Mouse (Mus musculus) right cerebral cortex, postnatal 14 days (tissue): ENCODE measurements at regions not wholly inside any gene's neighbourhood (a gene's known extent, or its start where the extent isn't known, plus 50 kb on each side); places are given as distances from the start of the nearest gene placed in this dataset.
"Not testable (repeated sequence)": the region's sequence is repeated elsewhere in the genome, so short reads cannot be mapped to it uniquely, and the experiment has no call there.

Source experiments
- DNase-seq: peaks from one replicate; pipeline ENCODE4 v3.0.0; 2022

DNA sequence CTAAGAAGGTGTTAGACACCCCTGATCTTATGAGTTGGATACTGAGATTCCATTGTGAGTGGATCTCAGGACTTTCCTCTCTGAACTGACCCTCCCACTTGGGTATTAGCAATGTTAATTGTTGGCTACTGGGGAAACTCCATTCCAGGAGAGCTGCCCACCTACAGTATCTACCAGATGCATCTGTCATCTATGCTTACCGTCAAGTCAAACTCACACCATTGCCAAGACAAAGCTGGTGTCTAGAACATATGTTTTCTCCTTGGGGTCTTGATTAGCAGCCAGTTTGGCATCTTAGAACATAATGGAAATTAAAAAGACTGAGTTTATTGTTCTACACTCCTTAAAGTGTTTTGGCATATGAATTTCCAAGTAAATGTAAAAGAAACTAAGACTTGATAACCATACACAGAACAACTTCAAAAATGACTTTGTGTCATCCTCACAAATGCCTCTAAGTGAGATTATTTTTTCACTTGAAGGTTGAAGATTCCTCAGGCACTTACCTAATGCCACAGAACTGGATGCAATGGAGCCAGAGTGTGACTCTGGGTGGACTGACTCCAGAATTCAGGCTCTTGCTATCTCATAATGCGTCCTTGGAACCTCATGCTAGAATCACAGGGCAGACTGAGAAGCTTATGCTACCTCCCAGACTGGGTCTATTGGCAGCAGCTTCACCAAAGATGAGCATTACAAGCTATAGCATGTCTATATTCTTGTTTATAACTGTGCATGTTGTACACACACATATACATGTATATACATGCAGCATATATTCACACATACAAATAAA lies 107.5 kb upstream of the Rnf152 start:
- no peak for DNase-seq

DNA sequence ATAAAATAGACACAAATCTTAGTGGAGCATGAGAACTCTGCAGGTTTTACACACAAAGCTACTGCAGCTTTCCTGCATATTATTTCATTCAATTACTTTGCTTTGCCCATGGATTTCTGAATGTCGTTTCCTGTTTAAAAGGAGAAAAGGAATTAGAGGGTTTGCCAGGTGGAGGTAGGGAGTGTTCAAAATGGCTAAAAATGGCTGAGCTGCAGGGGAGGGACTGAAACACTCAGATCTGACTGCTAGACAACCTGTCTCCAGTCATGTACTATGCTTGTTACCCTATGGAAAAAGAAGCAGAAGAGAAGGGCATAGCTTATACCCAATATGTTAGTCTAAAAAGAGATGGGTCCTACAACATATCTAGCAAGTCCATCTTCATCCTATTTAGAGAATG lies 106.2 kb upstream of the Rnf152 start:
- no peak for DNase-seq

DNA sequence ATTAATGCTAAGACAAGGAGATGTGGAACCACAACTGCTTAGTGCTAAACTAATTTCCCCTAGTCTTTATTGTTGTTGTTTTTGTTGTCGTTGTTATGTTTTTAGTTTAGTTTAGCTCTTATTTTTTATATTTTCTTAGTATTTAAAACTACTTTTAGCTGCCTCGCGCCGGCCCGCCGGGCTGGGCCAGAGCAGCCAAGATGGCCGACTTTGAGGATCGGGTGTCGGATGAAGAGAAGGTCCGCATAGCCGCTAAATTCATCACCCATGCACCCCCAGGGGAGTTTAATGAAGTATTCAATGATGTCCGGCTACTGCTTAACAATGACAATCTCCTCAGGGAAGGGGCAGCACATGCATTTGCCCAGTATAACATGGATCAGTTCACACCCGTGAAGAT lies 99.3 kb upstream of the Rnf152 start:
- not testable (repeated sequence) for DNase-seq

DNA sequence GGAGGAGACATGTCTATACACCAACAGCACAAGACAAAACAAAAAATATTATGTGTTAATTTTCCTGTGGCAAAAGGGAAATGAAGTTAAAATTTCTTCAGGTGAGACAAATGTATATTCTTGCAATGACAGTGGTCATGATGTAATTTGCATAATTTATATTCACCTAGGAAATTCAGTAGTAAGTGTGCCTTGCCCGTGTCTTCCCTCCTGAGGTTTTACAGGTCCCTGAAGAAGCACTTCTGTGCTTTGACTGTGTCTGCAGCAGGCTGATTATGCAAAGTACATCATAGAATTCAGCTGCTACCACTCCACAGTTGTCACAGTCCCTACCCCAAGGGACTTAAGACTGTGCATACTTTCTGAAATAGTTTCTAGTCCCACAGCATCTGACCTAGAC lies 98.2 kb upstream of the Rnf152 start:
- DNase-seq: no peak

DNA sequence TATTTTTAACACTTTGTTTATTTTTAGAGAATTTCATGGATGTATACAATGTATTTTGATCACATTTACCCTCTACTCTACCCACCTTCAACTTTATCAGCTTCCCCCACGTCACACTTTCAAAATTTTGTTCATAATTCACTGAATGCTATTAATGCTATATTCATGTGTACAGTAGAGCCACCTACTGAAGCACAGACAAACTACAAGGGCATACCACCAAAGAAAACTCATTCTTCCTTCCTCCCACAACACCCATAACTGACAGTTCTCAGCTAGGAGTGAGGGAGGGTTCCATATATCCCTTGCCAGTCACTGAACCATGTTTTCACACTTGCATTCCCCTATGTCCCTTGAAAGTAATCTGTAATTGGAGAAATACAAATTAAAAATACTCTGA lies 89.7 kb upstream of the Rnf152 start:
- no peak for DNase-seq

DNA sequence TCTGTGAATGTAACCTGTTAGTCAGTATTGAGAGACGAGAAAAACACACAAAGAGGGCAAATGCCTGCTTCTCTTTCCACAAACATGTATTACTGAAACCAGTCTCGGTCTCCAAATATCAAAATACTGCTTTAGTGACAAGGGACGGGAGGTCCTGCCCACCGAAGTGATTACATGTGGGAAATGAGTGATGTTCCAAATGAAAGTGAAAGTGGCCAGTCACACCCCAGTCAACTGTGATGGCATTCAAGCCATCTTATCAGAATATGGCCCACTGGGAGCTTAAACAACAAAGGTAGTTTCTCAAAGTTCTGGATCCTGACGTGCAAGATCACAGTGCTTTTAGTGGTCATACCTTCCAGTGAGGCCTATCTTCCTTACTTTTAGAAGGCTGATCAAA lies 87.0 kb upstream of the Rnf152 start:
- DNase-seq: no peak

DNA sequence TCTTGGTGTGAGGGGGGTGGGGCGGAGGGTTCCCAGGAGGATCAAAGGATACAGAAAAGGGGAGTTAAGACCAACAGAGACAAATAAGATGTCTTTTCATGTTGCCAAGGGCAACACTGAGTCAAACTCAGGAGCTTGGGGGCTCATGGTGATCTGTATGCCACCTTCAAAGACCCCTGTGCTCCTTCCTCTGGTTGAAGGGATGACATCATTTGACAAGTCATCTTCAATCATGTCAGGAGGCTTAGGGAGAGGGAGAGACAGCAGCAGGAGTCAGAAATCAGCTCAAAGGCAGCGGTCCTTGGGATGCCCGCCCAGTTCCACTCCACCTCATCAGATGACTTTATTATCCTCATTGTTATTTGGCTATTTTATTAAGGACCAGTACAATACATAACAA lies 83.8 kb upstream of the Rnf152 start:
- DNase-seq: no peak

DNA sequence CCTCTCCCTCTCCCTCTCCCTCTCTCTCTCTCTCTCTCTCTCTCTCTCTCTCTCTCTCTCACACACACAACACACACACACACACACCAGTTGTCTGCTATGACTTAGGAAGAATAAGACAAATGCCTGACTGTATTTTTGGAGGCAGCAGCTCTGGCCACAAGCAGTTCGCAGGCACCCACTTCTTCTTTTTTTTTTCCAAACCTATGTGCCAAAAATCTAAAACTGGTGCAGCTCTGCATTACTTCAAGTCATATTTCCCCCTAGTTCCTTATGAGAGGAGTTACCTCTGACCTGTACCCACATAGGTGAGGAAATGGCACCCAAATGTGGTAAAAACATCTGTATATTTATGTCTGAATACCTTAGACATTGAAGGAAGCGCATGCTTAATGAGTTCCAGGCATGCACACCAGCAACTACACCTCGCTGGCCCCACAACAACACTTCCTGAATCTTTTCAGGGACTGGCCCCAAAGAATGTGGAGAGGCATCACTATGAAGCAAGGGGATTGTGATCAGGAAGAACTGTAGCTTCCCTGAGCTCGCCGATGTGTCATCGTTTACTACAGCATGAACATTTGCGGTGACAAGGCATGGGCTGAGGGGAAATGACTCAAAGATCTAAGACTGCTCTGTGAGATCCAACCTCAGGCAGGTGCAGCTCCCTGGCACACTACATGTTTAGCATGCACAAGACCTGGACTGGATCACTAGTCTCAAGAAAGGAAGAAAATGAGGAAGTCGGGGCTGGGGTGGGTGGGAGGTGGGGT lies 78.3 kb upstream of the Rnf152 start:
- DNase-seq: no peak

DNA sequence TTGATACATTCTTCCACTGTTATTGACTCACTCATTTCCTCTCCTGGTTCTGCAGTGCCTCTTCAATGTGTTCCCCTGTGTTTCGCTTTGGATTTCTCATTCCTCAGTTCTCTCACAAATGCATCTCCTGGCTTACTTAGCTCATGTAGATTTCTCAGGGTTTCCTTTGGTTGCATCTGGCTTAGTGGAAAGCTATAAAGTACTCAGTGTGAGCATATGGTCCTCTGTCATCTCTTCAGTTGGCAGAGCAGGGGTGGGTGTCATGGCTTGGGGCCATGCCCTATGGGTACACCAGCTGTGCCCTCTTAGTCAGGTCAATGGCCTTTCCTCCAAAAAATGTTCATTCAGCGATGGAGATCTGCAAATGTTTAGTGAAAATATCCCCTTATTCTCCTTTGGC lies 77.4 kb upstream of the Rnf152 start:
- no peak for DNase-seq

DNA sequence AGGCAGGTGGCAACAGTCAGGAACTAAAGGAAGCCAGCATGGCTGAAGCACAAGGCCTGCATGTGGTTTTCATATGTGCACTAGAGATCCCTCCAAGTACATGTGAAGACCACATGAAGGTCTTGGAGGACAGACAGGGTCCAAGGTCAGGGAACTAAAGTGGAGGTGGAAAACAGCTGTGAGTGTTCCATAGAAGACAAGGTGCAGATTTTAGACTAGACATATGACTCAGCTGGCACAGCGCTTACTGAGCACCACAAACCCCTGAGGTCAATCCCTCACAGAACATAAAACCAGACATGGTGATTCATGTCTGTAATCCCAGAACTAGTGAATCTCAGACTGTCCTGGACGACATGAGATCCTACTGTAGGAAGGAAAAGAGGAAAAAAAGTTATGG lies 75.3 kb upstream of the Rnf152 start:
- DNase-seq: no peak

DNA sequence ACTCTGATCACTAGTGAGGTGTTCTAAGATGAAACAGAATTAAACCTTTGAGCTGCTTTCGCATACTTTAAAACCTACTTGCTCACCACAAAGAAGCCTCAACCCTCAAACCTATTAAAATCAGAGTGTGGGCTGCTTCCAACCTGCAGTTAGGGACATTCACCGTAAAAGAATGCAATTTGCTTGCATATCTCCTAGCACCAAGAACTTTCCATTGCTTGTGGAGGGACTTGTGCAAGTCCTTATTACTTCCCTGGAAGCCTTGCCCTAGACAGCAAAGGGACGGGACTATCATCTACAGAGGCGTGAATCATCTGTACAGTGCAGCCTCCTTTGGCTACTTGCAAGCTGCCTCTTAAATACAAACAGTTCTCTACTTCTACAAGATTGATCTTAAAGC lies 74.2 kb upstream of the Rnf152 start:
- no peak for DNase-seq

DNA sequence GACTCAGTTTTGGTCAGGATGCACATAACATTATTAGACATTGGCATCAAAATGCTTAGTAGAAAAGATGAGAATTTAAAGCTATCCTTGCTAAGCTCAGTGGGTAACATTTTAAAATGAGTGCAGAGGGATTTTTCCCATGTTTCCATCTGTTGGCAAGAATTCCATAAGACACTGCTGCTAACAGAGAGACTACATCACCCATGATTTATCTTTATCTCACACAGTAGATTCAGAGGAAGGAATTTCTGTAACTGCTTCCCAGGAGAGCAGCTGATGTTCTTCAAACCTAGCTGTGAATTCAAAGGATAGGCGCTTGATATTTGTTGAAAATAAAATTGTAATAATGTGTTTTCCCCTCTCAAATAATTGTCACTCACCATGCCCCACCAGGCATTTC lies 71.7 kb upstream of the Rnf152 start:
- no peak for DNase-seq

DNA sequence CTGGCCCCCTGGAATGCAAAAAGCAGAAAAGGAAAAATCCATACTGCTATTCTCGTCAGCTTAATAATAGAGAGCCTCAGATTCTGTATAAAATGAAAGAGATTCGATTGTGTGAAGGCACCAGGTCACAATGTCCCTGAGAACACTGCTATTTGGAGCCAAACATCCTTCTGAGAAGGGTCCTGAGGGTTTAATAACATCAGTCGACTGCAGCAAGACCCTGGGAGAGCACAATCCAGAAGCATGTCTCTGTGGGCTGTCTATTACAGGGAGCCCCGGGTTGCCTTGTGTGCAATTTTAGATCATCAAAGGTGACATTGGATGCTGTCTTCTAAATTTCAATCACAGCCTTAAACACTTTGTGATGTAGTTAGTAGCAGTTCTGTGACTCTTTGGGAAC lies 69.6 kb upstream of the Rnf152 start:
- no peak for DNase-seq

DNA sequence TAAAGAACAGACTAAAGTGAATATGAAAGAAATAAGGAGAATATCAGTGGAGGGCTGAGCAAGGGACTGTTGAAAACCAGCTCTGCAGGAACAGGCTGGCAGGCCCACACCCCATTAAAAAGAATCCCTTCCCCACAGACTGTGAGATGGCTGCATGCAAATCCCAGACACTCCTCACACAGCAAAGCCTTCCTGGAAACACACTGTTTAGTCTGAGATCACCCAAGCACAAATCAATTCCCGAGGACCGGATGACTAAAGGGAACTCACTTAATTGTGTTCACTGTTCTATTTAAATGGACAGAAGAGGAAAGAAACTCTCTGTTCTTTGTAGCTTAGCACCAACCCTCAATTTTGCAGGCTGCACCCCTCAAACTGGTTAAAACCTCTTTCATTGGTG lies 66.9 kb upstream of the Rnf152 start:
- DNase-seq: no peak

DNA sequence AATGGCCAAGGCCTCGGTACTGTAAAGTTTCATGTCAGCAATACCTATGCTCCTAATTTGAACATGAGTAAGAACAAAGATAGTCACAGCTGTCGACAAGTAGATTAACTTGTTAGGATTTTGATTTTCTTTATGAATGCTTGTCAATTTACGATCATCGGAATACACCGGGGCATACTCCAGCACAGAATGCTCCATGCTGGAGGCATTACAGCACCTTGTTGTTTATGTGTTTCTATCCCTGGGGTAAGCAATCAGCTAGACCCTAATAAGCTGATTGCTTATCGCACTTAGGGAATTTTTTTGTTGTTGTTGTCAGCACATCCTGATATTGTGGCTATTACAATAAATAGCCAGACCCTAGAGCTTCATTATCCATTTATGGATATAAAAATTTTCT lies 66.4 kb upstream of the Rnf152 start:
- no peak for DNase-seq

DNA sequence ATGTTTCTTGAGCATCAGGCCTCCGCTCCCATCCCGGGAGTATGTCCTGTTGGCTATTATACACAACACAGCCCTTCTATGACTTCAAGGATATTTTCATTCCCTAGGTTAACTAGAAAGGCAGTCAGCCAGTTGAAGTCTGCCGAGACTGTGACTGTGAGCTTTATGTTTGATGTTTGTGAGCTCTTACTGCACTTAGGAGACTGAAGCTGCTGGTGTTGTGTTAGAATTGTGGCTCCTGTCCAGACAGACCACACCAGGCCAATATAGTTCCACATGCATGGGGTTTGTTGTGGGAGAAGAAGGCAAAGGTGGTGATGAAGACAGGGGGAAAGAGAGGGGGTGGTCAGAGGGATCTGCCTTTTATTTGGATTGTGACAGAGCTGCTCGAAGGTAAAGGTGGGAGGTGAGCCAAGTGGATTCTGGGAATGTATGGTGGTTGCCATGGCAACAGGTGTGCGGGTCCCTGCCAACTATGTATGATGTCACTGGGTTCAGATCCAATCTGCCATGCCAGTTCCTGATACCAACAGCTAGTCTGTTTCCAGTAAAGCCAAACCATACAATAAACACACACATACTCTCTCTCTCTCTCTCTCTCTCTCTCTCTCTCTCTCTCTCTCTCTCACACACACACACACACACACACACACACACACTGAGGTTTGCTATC lies 64.0 kb upstream of the Rnf152 start:
- peak; percentile 28 for DNase-seq
